Mouse (Mus musculus): ENCODE measurements at regions not wholly inside any gene's neighbourhood (a gene's known extent, or its start where the extent isn't known, plus 50 kb on each side); places are given as distances from the start of the nearest gene placed in this dataset.

DNA sequence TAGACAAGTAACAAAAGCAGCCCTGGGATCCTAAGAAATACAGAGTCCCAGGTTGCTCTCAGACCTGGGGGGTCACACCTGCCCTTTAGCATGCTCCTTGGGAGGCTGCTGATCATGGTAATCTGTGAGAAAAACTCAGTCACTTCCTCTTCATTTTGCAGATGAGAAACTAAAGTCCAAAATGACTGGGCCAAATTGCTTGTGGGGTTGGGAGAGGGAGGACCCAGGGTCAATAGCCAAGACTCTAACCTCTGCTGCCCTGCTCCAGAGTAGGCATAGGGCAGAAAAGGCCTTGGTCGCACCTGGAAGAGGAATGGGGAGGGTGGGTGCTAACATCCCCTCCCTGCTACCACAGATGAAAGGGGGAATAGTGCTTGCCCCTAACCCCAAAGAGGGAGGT is 491.2 kb downstream of the Tns1 start:
- TF ChIP-seq POLR2A (IDR thresholded peaks at IDR 0.05; ENCODE audit: extremely low read depth, insufficient read depth, low read length) (no peak), CTCF (IDR thresholded peaks at IDR 0.05; ENCODE audit: low read depth, low read length) (no peak)

Data from liver, adult 2 months (tissue).